Mouse (Mus musculus): Measurements from ENCODE around the gene Rad52. TPM values are rescaled to one million over a fixed set of nuclear protein-coding genes. Genes with fewer than 3 reads are reported as not detected.

The Rad52 gene
- polyA plus RNA-seq (2014; fragmentation: Nextera tagmentation; extraction: Ambion mirVana), result 20.9 and 23.2 TPM in 2 replicates

DNA sequence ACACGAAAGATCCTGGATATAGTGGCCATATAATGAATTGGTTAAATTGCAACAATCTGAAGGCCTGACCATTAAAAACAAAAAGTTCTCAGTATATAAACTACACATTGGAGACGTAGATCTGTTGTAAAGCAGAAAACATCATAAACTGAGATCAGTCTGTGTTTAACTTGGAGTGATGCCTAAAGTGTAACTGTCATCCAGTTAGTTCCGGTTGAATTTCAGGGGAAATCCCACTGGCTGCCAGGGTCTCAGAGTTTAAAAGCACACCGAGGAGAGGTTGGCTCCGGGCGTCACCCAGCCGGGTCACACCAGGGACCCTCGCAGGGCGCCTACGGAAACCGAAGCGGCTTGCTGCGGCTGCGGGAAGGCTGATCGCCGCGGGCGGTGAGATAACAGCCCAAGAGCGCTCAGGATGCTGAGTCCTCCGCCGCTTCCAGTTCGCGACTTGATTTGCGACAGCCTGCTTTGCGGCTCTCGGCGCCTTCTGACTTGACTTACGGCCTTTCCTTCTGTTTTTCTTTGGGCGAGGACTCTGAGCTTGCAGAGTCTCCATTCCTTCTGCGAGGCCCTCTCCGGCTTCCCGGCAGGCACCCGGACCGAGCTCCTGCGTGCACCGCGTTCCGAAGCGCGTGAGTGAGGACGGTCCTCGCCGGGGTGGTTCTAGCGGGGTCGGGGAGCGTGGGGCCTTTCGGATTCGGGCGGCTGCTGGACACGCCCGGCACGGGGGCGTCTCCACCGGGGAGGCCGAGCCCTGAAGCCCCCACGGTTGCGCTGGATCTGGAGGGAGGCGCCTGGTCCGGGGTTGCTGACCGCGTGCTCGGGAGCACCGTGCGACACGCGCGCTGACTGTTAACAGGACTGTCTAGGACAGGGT, at the start of gene Rad52:
TSS of gene Rad52 (plus strand) at position 495 of the 877 bp plus-strand sequence.
- peak within 1 kb of the TSS; percentile 82 for H3K9ac ChIP-seq (ENCODE audit: low read length)

DNA sequence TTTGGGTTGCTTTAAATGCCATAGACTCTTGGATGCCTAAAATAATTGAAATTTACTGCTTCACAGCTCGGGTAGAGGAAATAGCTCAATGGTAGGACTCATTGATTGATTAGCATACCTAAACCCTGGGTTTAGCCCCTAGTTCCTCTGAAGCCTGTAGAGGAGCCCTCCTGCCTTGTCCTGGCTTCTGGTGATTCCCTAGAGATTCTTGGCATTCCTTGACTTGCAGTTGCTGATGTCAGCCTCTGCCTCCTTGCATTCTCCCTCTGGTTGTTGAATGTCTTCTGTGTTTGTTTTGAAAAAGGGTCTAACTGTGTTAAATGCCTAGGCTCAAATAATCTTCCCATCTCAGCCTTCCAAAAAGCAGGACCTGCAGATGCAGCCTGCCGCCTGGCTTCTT, 48.3 kb upstream of the Rad52 start:
- no peak overlapping the region for H3K4me2 ChIP-seq (ENCODE audit: low read depth, low read length, severe bottlenecking)
- H3K36me3 ChIP-seq (ENCODE audit: control insufficient read depth, insufficient read depth, low read length), result no peaks in the 10 kb centered on the region
- H3K4me3 ChIP-seq (ENCODE audit: low read depth, low read length), result no peak overlapping the region
- 55% methylated on average over 2 of the region's 2 CpGs for WGBS
- H3K4me1 ChIP-seq (replicated peaks; ENCODE audit: control insufficient read depth, insufficient read depth, low read length), result no peaks in the 10 kb centered on the region; the same call in 1 of the 2 replicates
- no peaks in the 10 kb centered on the region for H3K9me3 ChIP-seq (ENCODE audit: control insufficient read depth, low read length)
- H3K27me3 ChIP-seq (ENCODE audit: control insufficient read depth, insufficient read depth, low read length), result no peaks in the 10 kb centered on the region
- H3K27ac ChIP-seq (ENCODE audit: low read depth, low read length), result no peak overlapping the region
- no peak overlapping the region for H3K9ac ChIP-seq (ENCODE audit: low read length)
- ATAC-seq (replicated peaks; ENCODE audit: low FRiP score) (no peak), DNase-seq (ENCODE audit: low spot score) (no peak)

More for the DNA sequence above, at the start of gene Rad52:
- H3K4me2 ChIP-seq (ENCODE audit: low read depth, low read length, severe bottlenecking), result peak within 1 kb of the TSS; percentile 81
- peak; percentile 90 for ATAC-seq (replicated peaks; ENCODE audit: low FRiP score)
- H3K4me3 ChIP-seq (ENCODE audit: low read depth, low read length), result peak within 1 kb of the TSS; percentile 90
- H3K27me3 ChIP-seq (ENCODE audit: control insufficient read depth, insufficient read depth, low read length), result no peaks in the 10 kb centered on the region
- peak within 1 kb of the TSS; percentile 72 for H3K27ac ChIP-seq (ENCODE audit: low read depth, low read length)
- DNase-seq (ENCODE audit: low spot score), result peak; percentile 89
- 1% methylated on average over 67 of the region's 67 CpGs for WGBS
- peaks cover 3% of the 10 kb centered on the region; the same call in 1 of the 2 replicates for H3K4me1 ChIP-seq (replicated peaks; ENCODE audit: control insufficient read depth, insufficient read depth, low read length)
- H3K9me3 ChIP-seq (ENCODE audit: control insufficient read depth, low read length), result no peaks in the 10 kb centered on the region
- H3K36me3 ChIP-seq (ENCODE audit: control insufficient read depth, insufficient read depth, low read length), result no peaks in the 10 kb centered on the region

DNA sequence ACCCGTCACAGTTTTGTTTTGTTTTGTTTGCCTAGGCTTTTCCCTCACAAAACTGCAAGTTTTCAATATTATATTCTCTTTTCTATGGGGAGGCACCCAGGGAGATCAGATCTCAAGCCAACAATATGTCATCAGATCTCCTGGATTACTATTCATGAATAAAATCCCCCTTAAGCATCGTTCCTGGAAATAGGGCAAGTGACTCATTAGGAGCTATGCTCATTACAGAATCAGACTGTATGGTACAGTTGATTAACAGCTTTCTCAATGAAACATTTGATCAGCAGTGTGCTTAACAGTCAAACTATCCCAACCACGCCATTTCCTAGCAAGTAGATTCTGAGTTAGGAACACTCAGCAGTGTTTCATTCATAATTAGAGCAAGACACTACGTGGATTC, 47.0 kb upstream of the Rad52 start:
- Histone ChIP-seq H3K36me3 (ENCODE audit: control insufficient read depth, insufficient read depth, low read length) (no peaks in the 10 kb centered on the region), H3K27me3 (ENCODE audit: control insufficient read depth, insufficient read depth, low read length) (no peaks in the 10 kb centered on the region), H3K4me1 (replicated peaks; ENCODE audit: control insufficient read depth, insufficient read depth, low read length) (no peaks in the 10 kb centered on the region), H3K9me3 (ENCODE audit: control insufficient read depth, low read length) (no peaks in the 10 kb centered on the region), H3K4me2 (ENCODE audit: low read depth, low read length, severe bottlenecking) (no peak overlapping the region), H3K27ac (ENCODE audit: low read depth, low read length) (no peak overlapping the region), H3K9ac (ENCODE audit: low read length) (no peak overlapping the region), H3K4me3 (ENCODE audit: low read depth, low read length) (no peak overlapping the region)
- ATAC-seq (replicated peaks; ENCODE audit: low FRiP score) (no peak), DNase-seq (ENCODE audit: low spot score) (no peak)
- 85% methylated on average over 4 of the region's 4 CpGs for WGBS

DNA sequence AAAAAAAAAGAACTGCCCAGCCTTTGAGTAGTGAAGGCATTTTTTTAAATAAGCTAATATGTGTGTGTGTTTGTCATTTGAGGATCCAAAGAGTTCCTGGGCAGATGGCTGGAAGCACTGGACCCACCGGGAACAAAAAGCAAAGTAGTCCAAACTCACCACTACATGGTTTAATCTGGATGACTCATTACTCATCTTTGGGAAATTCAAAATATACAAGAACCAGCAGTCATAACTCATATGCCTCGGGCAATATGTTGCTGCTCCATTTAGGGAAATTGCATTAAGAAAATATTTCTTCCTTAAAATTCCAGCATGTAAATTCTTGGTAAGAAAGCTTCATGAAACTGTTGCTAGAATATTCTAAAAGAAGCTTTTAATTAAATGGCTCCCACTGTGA, 42.3 kb upstream of the Rad52 start:
- Histone ChIP-seq H3K4me3 (ENCODE audit: low read depth, low read length) (no peak overlapping the region), H3K9me3 (ENCODE audit: control insufficient read depth, low read length) (no peaks in the 10 kb centered on the region), H3K4me1 (replicated peaks; ENCODE audit: control insufficient read depth, insufficient read depth, low read length) (no peaks in the 10 kb centered on the region), H3K27ac (ENCODE audit: low read depth, low read length) (no peak overlapping the region), H3K36me3 (ENCODE audit: control insufficient read depth, insufficient read depth, low read length) (no peaks in the 10 kb centered on the region), H3K4me2 (ENCODE audit: low read depth, low read length, severe bottlenecking) (no peak overlapping the region), H3K27me3 (ENCODE audit: control insufficient read depth, insufficient read depth, low read length) (no peaks in the 10 kb centered on the region), H3K9ac (ENCODE audit: low read length) (no peak overlapping the region)
- no peak for ATAC-seq (replicated peaks; ENCODE audit: low FRiP score)
- DNase-seq (ENCODE audit: low spot score), result no peak
- 97% methylated on average over 2 of the region's 2 CpGs for WGBS

DNA sequence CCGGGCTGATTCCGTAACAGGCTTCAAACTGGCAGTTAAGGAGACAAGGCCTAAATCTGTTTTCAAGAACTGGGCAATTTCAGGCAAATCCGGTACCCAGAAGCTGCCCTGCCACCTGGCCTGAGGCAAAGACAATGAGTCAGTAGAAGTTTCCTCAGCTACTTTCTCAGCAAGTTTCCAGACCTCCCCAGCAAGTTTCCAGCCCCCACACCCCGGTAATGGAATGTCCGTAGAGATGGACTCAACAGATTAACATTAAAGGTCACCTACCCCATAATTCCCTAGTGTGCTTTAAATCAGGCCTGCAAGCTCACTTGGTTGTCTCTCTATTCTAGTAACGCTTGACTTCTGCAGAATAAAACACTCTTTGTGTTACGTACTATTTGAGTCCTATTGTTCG, 41.0 kb upstream of the Rad52 start:
- Histone ChIP-seq H3K4me3 (ENCODE audit: low read depth, low read length) (no peak overlapping the region), H3K27ac (ENCODE audit: low read depth, low read length) (no peak overlapping the region), H3K27me3 (ENCODE audit: control insufficient read depth, insufficient read depth, low read length) (no peaks in the 10 kb centered on the region), H3K4me1 (replicated peaks; ENCODE audit: control insufficient read depth, insufficient read depth, low read length) (no peaks in the 10 kb centered on the region), H3K9me3 (ENCODE audit: control insufficient read depth, low read length) (no peaks in the 10 kb centered on the region), H3K4me2 (ENCODE audit: low read depth, low read length, severe bottlenecking) (no peak overlapping the region), H3K36me3 (ENCODE audit: control insufficient read depth, insufficient read depth, low read length) (no peaks in the 10 kb centered on the region), H3K9ac (ENCODE audit: low read length) (no peak overlapping the region)
- WGBS, result 37% methylated on average over 8 of the region's 8 CpGs
- ATAC-seq (replicated peaks; ENCODE audit: low FRiP score) (no peak), DNase-seq (ENCODE audit: low spot score) (no peak)

DNA sequence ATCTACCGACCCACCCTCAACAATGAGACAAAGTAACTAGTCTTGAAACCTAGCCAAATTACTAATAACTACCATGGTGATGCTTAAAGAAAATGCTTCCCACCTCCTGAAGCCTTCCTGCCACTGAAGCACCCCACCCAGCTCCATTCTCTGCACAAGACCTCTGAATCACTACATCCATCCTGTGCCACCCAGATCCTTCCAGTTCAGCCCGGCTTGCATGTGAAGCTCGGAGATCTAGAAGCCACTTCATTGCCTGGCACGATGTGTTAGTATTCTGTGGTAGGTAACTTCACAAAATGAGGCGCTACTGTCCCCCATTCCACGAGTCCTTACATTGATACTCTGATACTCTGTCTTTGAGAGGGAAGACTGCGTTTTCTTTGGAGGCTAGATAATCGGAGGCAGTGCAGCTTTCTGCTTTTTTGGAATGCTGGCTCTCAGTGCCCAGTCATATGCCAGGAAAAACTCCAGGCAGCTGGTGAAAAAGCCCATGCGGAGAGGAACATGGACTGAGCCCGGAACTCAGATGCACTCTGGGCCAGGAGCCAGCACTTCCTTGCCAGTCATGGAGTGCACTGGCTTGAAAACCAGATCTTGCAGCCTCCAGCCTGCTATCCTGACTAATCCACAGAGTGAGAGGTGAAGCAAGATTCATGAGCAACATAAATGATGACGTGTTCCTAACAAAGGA, 38.0 kb upstream of the Rad52 start:
- Histone ChIP-seq H3K4me3 (ENCODE audit: low read depth, low read length) (no peak overlapping the region), H3K27ac (ENCODE audit: low read depth, low read length) (no peak overlapping the region), H3K27me3 (ENCODE audit: control insufficient read depth, insufficient read depth, low read length) (no peaks in the 10 kb centered on the region), H3K9me3 (ENCODE audit: control insufficient read depth, low read length) (no peaks in the 10 kb centered on the region), H3K9ac (ENCODE audit: low read length) (no peak overlapping the region), H3K36me3 (ENCODE audit: control insufficient read depth, insufficient read depth, low read length) (no peaks in the 10 kb centered on the region), H3K4me2 (ENCODE audit: low read depth, low read length, severe bottlenecking) (no peak overlapping the region), H3K4me1 (replicated peaks; ENCODE audit: control insufficient read depth, insufficient read depth, low read length) (no peaks in the 10 kb centered on the region)
- ATAC-seq (replicated peaks; ENCODE audit: low FRiP score) (no peak), DNase-seq (ENCODE audit: low spot score) (no peak)
- 93% methylated on average over 11 of the region's 11 CpGs for WGBS

DNA sequence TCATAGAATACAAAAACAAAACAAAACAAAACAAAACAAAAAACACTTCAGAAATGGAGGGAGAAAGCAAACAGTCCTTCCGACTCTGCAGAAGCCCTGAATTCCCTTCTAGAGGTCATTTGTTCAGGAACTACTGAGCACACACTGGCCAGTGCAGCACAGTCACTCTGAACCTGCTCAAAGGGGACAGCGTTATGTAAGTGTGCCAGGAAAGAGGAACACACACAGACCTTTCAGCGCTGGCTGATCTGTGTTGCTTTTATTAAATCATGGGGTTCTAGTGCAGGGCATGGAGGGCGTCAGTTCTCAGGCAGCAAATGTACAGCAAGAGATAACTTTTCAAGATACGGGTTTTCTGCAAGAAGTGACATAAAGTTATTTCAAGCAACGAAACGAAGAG, 19.3 kb upstream of the Rad52 start:
- no peak overlapping the region for H3K4me3 ChIP-seq (ENCODE audit: low read depth, low read length)
- ATAC-seq (replicated peaks; ENCODE audit: low FRiP score) (no peak), DNase-seq (ENCODE audit: low spot score) (no peak)
- no peaks in the 10 kb centered on the region for H3K9me3 ChIP-seq (ENCODE audit: control insufficient read depth, low read length)
- 84% methylated on average over 7 of the region's 7 CpGs for WGBS
- no peaks in the 10 kb centered on the region for H3K36me3 ChIP-seq (ENCODE audit: control insufficient read depth, insufficient read depth, low read length)
- H3K4me2 ChIP-seq (ENCODE audit: low read depth, low read length, severe bottlenecking), result no peak overlapping the region
- H3K4me1 ChIP-seq (replicated peaks; ENCODE audit: control insufficient read depth, insufficient read depth, low read length), result no peaks in the 10 kb centered on the region
- no peak overlapping the region for H3K9ac ChIP-seq (ENCODE audit: low read length)
- no peaks in the 10 kb centered on the region for H3K27me3 ChIP-seq (ENCODE audit: control insufficient read depth, insufficient read depth, low read length)
- H3K27ac ChIP-seq (ENCODE audit: low read depth, low read length), result no peak overlapping the region

DNA sequence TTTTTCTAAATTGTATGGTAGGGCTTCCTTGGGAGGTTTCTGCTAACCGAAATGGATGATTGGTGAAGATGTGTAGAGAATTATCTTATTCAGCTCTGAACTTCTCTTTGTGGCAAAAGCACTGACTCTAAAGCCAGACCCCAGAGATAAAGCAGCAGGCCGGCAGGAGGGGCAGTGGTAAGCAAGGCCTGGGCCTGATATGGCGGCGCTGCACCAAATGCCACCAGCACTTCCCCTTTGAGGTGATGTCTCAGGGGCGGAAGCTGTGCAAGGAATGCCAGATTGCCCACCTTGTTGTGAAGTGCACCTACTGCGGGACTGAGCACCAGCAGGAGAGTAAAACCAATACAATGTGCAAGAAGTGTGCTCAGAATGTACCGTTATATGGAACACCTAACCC, 9.8 kb upstream of the Rad52 start:
- Histone ChIP-seq H3K9me3 (ENCODE audit: control insufficient read depth, low read length) (no peaks in the 10 kb centered on the region), H3K27ac (ENCODE audit: low read depth, low read length) (no peak overlapping the region), H3K27me3 (ENCODE audit: control insufficient read depth, insufficient read depth, low read length) (no peaks in the 10 kb centered on the region), H3K4me2 (ENCODE audit: low read depth, low read length, severe bottlenecking) (no peak overlapping the region), H3K36me3 (ENCODE audit: control insufficient read depth, insufficient read depth, low read length) (no peaks in the 10 kb centered on the region), H3K4me3 (ENCODE audit: low read depth, low read length) (no peak overlapping the region), H3K4me1 (replicated peaks; ENCODE audit: control insufficient read depth, insufficient read depth, low read length) (no peaks in the 10 kb centered on the region), H3K9ac (ENCODE audit: low read length) (no peak overlapping the region)
- WGBS, result 89% methylated on average over 7 of the region's 7 CpGs
- no peak for DNase-seq (ENCODE audit: low spot score)
- no peak for ATAC-seq (replicated peaks; ENCODE audit: low FRiP score)

All from forebrain, embryonic 11.5 days (tissue).